Mouse (Mus musculus) C2C12 (cell line): ENCODE results near the gene Strc. TPM values are rescaled to one million over a fixed set of nuclear protein-coding genes. Genes with fewer than 3 reads are reported as not detected.
"Not testable (repeated sequence)": the region's sequence is repeated elsewhere in the genome, so short reads cannot be mapped to it uniquely, and the experiment has no call there.

Source experiments
- H3K27me3 ChIP-seq: one replicate; pipeline ENCODE4 v1.6.1; 2011; ENCODE audit not compliant: control insufficient read depth, insufficient read depth, insufficient read length
- H3K36me3 ChIP-seq: one replicate; pipeline ENCODE4 v1.6.1; 2011; ENCODE audit not compliant: control insufficient read depth, insufficient read depth
- H3K4me3 ChIP-seq: one replicate; pipeline ENCODE4 v1.5.1; 2011; ENCODE audit warnings: mild to moderate bottlenecking, control low read depth; ENCODE audit not compliant: poor library complexity, insufficient read depth, severe bottlenecking
- H3K79me2 ChIP-seq: one replicate; pipeline ENCODE4 v1.6.1; 2011; ENCODE audit not compliant: control insufficient read depth, insufficient read depth
- H3K79me3 ChIP-seq: one replicate; pipeline ENCODE4 v1.6.1; 2011; ENCODE audit warnings: low read depth, control low read depth
- H3ac ChIP-seq: one replicate; pipeline ENCODE3; 2011; ENCODE audit warnings: low read depth; ENCODE audit not compliant: control insufficient read depth, insufficient read length
- CEBPB ChIP-seq: IDR thresholded peaks from one replicate; pipeline ENCODE4 v1.6.1; 2011; ENCODE audit warnings: low read depth, mild to moderate bottlenecking, control low read depth, moderate library complexity
- CTCF ChIP-seq: IDR thresholded peaks from one replicate; pipeline ENCODE4 v1.5.1; 2011; ENCODE audit not compliant: control insufficient read depth, insufficient read depth, insufficient read length
- FOSL1 ChIP-seq: IDR thresholded peaks from one replicate; pipeline ENCODE4 v1.8.0; 2011; ENCODE audit warnings: mild to moderate bottlenecking, low read length; ENCODE audit not compliant: poor library complexity, insufficient read depth, severe bottlenecking
- MAX ChIP-seq: IDR thresholded peaks from one replicate; pipeline ENCODE4 v1.6.1; 2011; ENCODE audit warnings: mild to moderate bottlenecking, control low read depth
- MYOD1 ChIP-seq: IDR thresholded peaks from one replicate; pipeline ENCODE4 v1.6.1; 2011; ENCODE audit warnings: low read depth; ENCODE audit not compliant: control insufficient read depth, insufficient read length
- MYOG ChIP-seq: IDR thresholded peaks from one replicate; pipeline ENCODE4 v1.6.1; 2011; ENCODE audit not compliant: control insufficient read depth, insufficient read length; ENCODE audit errors: extremely low read depth
- USF1 ChIP-seq: IDR thresholded peaks from one replicate; pipeline ENCODE4 v1.6.1; 2011; ENCODE audit warnings: low read depth, mild to moderate bottlenecking, control low read depth, moderate library complexity
- long read RNA-seq, 2 experiments: library from polyadenylated mRNA; unstranded; transcript quantifications; one replicate each; pipeline ENCODE4 v2.0.0; 2019 to 2020
- polyA plus RNA-seq: library from polyadenylated mRNA; unstranded; fragments of >200 nt; fragmentation: generic; extraction: Trizol; gene quantifications from one replicate; pipeline ENCODE4 v1.2.1, GENCODE M21; 2012; ENCODE audit warnings: missing spikeins

Gene Strc
- not detected for polyA plus RNA-seq
- long read RNA-seq, experiment 1: 0 reads
- long read RNA-seq, experiment 2: 0 reads

DNA sequence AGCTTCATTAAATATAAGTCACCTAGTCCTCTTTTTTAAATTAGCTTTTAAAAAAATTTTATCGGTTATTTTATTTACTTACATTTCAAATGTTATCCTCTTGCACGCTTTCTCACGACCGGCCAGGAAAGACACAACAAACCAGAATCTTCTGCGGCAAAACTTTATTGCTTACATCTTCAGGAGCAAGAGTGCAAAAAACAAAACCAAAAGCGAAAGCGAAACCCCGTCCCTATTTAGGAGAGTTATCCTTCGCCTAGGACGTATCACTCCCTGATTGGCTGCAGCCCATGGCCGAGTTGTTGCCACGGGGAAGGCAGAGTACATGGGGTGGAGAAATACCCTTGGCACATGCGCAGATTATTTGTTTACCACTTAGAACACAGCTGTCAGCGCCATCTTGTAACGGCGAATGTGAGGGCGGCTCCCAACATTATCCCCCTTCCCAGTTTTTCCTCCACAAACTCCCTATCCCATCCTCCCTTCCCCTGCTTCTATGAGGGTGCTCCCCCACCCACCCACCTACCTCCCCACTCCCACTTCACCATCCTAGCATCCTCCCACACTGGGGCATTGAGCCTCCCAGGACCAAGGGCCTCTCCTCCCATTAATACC, at the start of gene Strc:
Strc (minus strand) TSS at position 208 of the 615 bp plus-strand sequence.
- not testable (repeated sequence) for H3ac ChIP-seq

DNA sequence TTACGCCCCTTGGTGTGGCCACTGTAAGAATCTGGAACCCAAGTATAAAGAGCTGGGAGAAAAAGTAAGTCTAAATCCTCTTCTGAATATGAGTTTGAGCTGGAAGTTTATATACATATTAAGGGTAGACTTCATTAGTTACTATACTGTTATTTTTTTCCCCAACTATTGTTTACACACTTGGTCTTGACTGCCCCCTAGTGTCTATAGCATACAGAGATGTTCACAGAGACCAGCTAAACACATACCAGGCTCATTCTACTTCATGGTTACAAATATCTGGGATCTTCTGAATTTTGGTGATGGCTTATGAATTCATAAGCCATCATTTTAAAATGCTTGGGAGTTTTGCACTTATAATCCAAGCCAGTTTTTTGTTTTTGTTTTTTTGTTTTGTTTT, 47.9 kb upstream of the Strc start:
- no peak overlapping the region for H3ac ChIP-seq
- TF ChIP-seq CEBPB (no peak), USF1 (no peak), MYOD1 (no peak), MAX (no peak), MYOG (no peak), CTCF (no peak), FOSL1 (no peak)
- no peak overlapping the region for H3K4me3 ChIP-seq
- H3K27me3 ChIP-seq: no peaks in the 10 kb centered on the region
- H3K79me3 ChIP-seq: no peaks in the 10 kb centered on the region
- H3K79me2 ChIP-seq: peaks cover 4% of the 10 kb centered on the region
- H3K36me3 ChIP-seq: peaks cover 93% of the 10 kb centered on the region

More for the DNA sequence above, at the start of gene Strc:
- H3K4me3 ChIP-seq, H3K36me3 ChIP-seq, H3K79me2 ChIP-seq, H3K27me3 ChIP-seq, H3K79me3 ChIP-seq: not testable (repeated sequence)

DNA sequence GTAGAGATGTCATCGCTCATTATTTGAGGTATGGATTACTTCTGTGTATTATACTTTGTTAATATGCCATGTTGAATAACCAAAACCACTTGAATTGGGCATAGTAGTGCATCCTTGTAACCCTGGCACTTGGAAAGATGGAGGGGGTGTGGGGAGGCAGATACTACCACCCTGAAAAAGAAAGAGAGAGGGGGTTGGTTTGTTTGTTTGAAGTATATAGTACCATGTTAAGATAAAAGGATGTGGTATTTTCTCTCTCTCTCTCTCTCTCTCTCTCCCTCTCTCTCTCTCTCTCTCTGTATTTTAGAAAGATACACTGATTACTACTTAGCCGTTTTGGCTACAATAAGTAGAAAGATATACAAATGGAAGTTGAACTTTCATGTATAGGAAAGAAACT, 38.9 kb upstream of the Strc start:
- peaks cover 18% of the 10 kb centered on the region for H3K79me3 ChIP-seq
- H3K4me3 ChIP-seq: no peak overlapping the region
- peaks cover 29% of the 10 kb centered on the region for H3K79me2 ChIP-seq
- no peaks in the 10 kb centered on the region for H3K27me3 ChIP-seq
- no peak for TF ChIP-seq MAX
- no peak for TF ChIP-seq MYOD1
- TF ChIP-seq FOSL1: no peak
- TF ChIP-seq USF1: no peak
- H3ac ChIP-seq: no peak overlapping the region
- peaks cover 85% of the 10 kb centered on the region for H3K36me3 ChIP-seq

DNA sequence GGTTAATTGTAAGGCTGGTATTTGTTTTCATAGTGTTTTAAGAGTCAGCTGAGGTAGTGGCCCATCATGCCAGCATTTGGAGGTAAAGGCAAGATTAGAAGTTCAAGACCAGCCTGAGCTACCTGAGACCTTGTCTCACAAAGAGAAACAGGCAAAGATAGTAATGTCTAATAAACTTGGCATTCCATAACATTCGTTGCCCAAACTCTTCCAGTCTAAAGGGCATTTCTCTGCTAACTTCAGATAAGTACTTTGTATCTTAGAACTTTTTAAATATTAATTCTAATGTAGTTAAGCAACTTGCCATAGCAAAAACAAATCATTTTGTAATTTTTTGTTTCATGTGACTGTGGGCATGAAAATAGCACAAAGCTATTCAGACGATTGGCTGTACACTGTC, 36.2 kb upstream of the Strc start:
- H3K4me3 ChIP-seq: no peak overlapping the region
- peaks cover 56% of the 10 kb centered on the region for H3K79me2 ChIP-seq
- peaks cover 80% of the 10 kb centered on the region for H3K36me3 ChIP-seq
- H3K79me3 ChIP-seq: peaks cover 37% of the 10 kb centered on the region
- no peaks in the 10 kb centered on the region for H3K27me3 ChIP-seq
- TF ChIP-seq CEBPB: no peak
- TF ChIP-seq MYOG: no peak
- no peak for TF ChIP-seq USF1
- no peak for TF ChIP-seq CTCF
- TF ChIP-seq MAX: no peak
- no peak for TF ChIP-seq FOSL1
- no peak for TF ChIP-seq MYOD1
- H3ac ChIP-seq: no peak overlapping the region

DNA sequence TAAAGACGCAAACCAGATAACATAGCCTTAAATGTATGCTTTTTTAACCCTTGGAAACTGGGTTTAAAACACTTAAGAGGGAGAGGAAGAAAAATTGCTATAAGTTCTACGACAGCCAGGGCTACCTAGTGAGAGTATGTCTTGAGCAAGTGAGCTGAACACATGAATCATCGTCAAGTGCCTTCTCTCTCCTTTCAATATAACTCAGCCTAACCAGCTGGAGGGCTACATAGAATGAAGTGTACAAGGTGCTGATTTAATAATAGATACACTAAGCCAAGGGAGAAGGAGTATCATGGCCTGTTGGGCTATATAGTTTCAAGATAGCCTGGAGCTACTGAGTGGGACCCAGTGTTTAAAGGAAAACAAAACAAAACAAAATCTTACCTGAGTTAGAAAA, 31.5 kb upstream of the Strc start:
- Histone ChIP-seq H3K27me3 (no peaks in the 10 kb centered on the region), H3K4me3 (no peak overlapping the region)
- TF ChIP-seq FOSL1 (no peak), CEBPB (no peak), MAX (no peak)

DNA sequence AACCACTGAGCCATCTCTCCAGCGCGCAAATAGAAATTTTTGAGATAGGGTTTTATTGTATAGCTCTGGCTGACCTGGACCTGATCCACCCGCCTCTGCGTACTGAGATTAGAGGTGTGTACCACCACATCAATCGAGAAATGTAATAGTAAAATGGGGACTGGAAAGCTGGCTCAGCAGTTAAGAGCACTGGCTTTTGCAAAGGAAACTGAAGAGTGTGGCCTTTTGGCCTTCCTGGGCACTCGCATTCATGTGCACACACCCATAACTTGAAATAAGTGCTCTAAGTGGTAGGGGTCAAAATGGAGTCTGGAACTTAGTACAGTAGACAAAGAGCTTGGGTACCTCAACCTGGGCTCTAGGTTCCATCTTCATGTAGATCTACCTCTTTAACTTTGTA, 29.4 kb upstream of the Strc start:
- Histone ChIP-seq H3K27me3 (no peaks in the 10 kb centered on the region), H3ac (no peak overlapping the region), H3K79me3 (peaks cover 63% of the 10 kb centered on the region), H3K79me2 (peaks cover 90% of the 10 kb centered on the region), H3K4me3 (no peak overlapping the region), H3K36me3 (peaks cover 57% of the 10 kb centered on the region)
- TF ChIP-seq MYOG: no peak
- no peak for TF ChIP-seq MYOD1
- TF ChIP-seq CEBPB: no peak
- no peak for TF ChIP-seq FOSL1

More for the DNA sequence above, 31.5 kb upstream of the Strc start:
- H3ac ChIP-seq: no peak overlapping the region
- peaks cover 77% of the 10 kb centered on the region for H3K36me3 ChIP-seq
- peaks cover 97% of the 10 kb centered on the region for H3K79me2 ChIP-seq
- peaks cover 68% of the 10 kb centered on the region for H3K79me3 ChIP-seq

DNA sequence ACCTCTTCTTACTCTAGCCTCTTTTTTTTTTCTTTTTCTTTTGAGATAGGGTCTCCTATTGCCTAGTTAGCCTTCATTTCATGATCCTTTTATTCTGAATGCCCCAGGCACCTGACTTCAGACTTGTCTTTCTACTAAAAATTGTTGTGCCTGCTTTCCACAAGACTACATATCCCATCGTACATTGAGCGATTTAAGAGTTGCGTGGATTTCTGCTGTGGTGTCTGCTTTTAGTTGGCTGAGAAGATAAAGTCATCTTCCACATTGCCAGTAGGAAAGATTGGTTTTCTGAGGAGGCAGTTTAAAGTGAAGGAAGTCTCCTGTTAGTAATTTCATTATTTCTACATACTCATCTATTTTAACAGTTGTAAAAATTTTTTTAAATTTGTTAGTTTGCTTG, 28.6 kb upstream of the Strc start:
- H3K79me3 ChIP-seq: peaks cover 61% of the 10 kb centered on the region
- peak overlapping the region; percentile 95 for H3K4me3 ChIP-seq
- no peak overlapping the region for H3ac ChIP-seq
- TF ChIP-seq CEBPB: no peak
- TF ChIP-seq USF1: no peak
- TF ChIP-seq MYOD1: no peak
- TF ChIP-seq MYOG: no peak
- TF ChIP-seq MAX: no peak
- TF ChIP-seq CTCF: no peak
- TF ChIP-seq FOSL1: no peak
- H3K27me3 ChIP-seq: no peaks in the 10 kb centered on the region
- peaks cover 52% of the 10 kb centered on the region for H3K36me3 ChIP-seq
- peaks cover 82% of the 10 kb centered on the region for H3K79me2 ChIP-seq
